Comparison of ENCODE assay signal across 9 mouse cellular contexts in the genomic region with DNA sequence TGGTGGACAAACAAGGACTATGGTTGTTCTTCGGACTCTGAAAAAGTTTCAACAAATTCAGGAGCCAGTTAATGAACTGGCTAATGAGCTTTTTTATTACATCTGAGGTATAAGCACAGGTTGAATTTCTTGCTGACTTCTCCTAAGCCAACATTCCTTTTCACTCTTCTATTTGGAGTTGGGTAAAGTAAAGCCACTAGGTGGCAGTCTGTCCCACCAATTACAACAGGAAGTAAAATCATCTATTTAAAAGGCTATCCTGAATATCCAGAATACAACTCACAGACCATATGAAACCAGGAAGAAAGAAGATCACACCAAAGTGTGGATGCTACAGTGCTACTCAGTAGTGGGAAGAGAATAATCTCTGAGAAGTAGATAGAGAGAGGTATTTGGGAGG. TPM values are rescaled to one million over a fixed set of nuclear protein-coding genes. Genes with fewer than 3 reads are reported as not detected.
DNase-seq lines count a peak whose midpoint lies in the region; ATAC-seq lines count a peak whose summit lies in the region.
"Had no signal": no experiment of that assay in that cellular context is flagged by ENCODE, and none has a peak within 500 bp of the region (broad histone marks: within the 10 kb centered on the region; RNA-seq: fewer than 3 reads in every experiment).

No protein-coding gene starts in this region.

- no peak overlapping the region for H3K4me2 ChIP-seq in kidney, embryonic 15.5 days
- H3K4me2 ChIP-seq: forebrain, embryonic 15.5 days had no signal

- H3K36me3 ChIP-seq in kidney, embryonic 15.5 days = no peaks in the 10 kb centered on the region
- H3K36me3 ChIP-seq in limb, embryonic 10.5 days = no peaks in the 10 kb centered on the region
- H3K36me3 ChIP-seq: forebrain, embryonic 15.5 days had no signal

- 19% methylated on average over 1 of the region's 1 CpGs for WGBS in kidney, embryonic 15.5 days
- 38% methylated on average over 1 of the region's 1 CpGs for WGBS in limb, embryonic 10.5 days

- H3K9me3 ChIP-seq in kidney, embryonic 15.5 days (replicated peaks) = no peaks in the 10 kb centered on the region
- no peaks in the 10 kb centered on the region for H3K9me3 ChIP-seq in limb, embryonic 10.5 days (replicated peaks)
- H3K9me3 ChIP-seq: forebrain, embryonic 15.5 days had no signal

- H3K27me3 ChIP-seq in kidney, embryonic 15.5 days = no peaks in the 10 kb centered on the region; the same call in 1 of the 2 replicates
- H3K27me3 ChIP-seq in limb, embryonic 10.5 days (ENCODE audit: low read depth, poor library complexity, severe bottlenecking) = peaks cover 10% of the 10 kb centered on the region
- H3K27me3 ChIP-seq: forebrain, embryonic 15.5 days had no signal

- DNase-seq in kidney, adult 8-10 months = peak; percentile 4 to 13
- DNase-seq in 3T3-L1 (ENCODE audit: low read depth, low spot score) = peak; percentile 64
- peak; percentile 7 for DNase-seq in CD4-positive helper T cell, adult 2 months (ENCODE audit: low read depth, low spot score)
- peak; percentile 5 for DNase-seq in embryo, embryonic 11.5 days (ENCODE audit: low read depth, low spot score)
- no peak for DNase-seq in urinary bladder, adult 18-20 months (ENCODE audit: low spot score in 2 of 2)
- DNase-seq in limb, embryonic 10.5 days (ENCODE audit: low spot score) = no peak
- DNase-seq: lung, postnatal 4 days had no signal

- H3K27ac ChIP-seq in kidney, embryonic 15.5 days = no peak overlapping the region
- no peak overlapping the region for H3K27ac ChIP-seq in limb, embryonic 10.5 days
- H3K27ac ChIP-seq: forebrain, embryonic 15.5 days had no signal

- no peak overlapping the region for H3K9ac ChIP-seq in kidney, embryonic 15.5 days
- H3K9ac ChIP-seq: forebrain, embryonic 15.5 days had no signal

- peaks cover 7% of the 10 kb centered on the region; the same call in 1 of the 2 replicates for H3K4me1 ChIP-seq in kidney, embryonic 15.5 days
- H3K4me1 ChIP-seq in limb, embryonic 10.5 days = no peaks in the 10 kb centered on the region
- H3K4me1 ChIP-seq: forebrain, embryonic 15.5 days had no signal

- ATAC-seq in kidney, embryonic 15.5 days (replicated peaks; ENCODE audit: low FRiP score) = no peak
- ATAC-seq: forebrain, embryonic 15.5 days had no signal

- no peak overlapping the region for H3K4me3 ChIP-seq in kidney, embryonic 15.5 days (replicated peaks)
- no peak overlapping the region for H3K4me3 ChIP-seq in limb, embryonic 10.5 days
- H3K4me3 ChIP-seq: forebrain, embryonic 15.5 days had no signal

RNA-seq across cellular contexts. Expression of gene Olfr291, which starts 48.1 kb away (rescaled TPM):
- not detected in 2 replicates for polyA plus RNA-seq in kidney, embryonic 15.5 days (2015; fragmentation: Nextera tagmentation; extraction: Ambion mirVana)
- polyA plus RNA-seq in limb, embryonic 10.5 days (2016; fragmentation: Nextera tagmentation; extraction: Ambion mirVana) = not detected in 2 replicates
- polyA plus RNA-seq: forebrain, embryonic 15.5 days had no signal

Comparison
In these comparisons a context has a peak if more than half of its experiments do, and no peak if none do; other contexts are left out.
1. DNase-seq: peak in kidney, adult 8-10 months (2 of 2), 3T3-L1 (single experiment), CD4-positive helper T cell, adult 2 months (single experiment) and embryo, embryonic 11.5 days (single experiment); none in urinary bladder, adult 18-20 months (0 of 2) and limb, embryonic 10.5 days (single experiment).